Mouse (Mus musculus) ovary, adult 18-20 months (tissue): ENCODE data around the gene Dnaaf1.
A peak's percentile ranks its signal among the peaks of the same experiment; 100 is the strongest.

Source experiments
- DNase-seq: peaks from one replicate; pipeline ENCODE4 v3.0.0; 2022; ENCODE audit warnings: low spot score, mixed read lengths

The Dnaaf1 gene

GRCm38 (mm10) chr8:119571135-119571534 lies 3.9 kb upstream of the Dnaaf1 start:
- no peak for DNase-seq

GRCm38 (mm10) chr8:119572411-119572810 lies 2.6 kb upstream of the Dnaaf1 start:
- no peak for DNase-seq

GRCm38 (mm10) chr8:119575366-119575726 lies 311 bp downstream of the Dnaaf1 start:
- DNase-seq: no peak

- no peak for DNase-seq
Observed at GRCm38 (mm10) chr8:119579096-119579495, 4.1 kb downstream of the Dnaaf1 start.

- DNase-seq: no peak
Observed at GRCm38 (mm10) chr8:119580441-119581161, 5.6 kb downstream of the Dnaaf1 start.

- no peak for DNase-seq
Observed at GRCm38 (mm10) chr8:119585901-119586300, 10.9 kb downstream of the Dnaaf1 start.

GRCm38 (mm10) chr8:119588321-119588720 lies 13.3 kb downstream of the Dnaaf1 start:
- no peak for DNase-seq

- no peak for DNase-seq
Observed at GRCm38 (mm10) chr8:119588844-119589243, 13.8 kb downstream of the Dnaaf1 start.

GRCm38 (mm10) chr8:119590348-119590747 lies 15.3 kb downstream of the Dnaaf1 start:
- DNase-seq: no peak

GRCm38 (mm10) chr8:119591456-119591855 lies 16.4 kb downstream of the Dnaaf1 start:
- no peak for DNase-seq

GRCm38 (mm10) chr8:119603771-119604170 lies 28.7 kb downstream of the Dnaaf1 start:
- DNase-seq: no peak

GRCm38 (mm10) chr8:119604398-119604803 lies 29.4 kb downstream of the Dnaaf1 start:
- no peak for DNase-seq

- peak; percentile 81 for DNase-seq
Observed at GRCm38 (mm10) chr8:119604996-119605395, 30.0 kb downstream of the Dnaaf1 start, which contains the start of gene Taf1c. Gene Taf1c, minus strand, starts transcription at chr8:119605222.

GRCm38 (mm10) chr8:119606224-119606623 lies 31.2 kb downstream of the Dnaaf1 start:
- no peak for DNase-seq

- no peak for DNase-seq
Observed at GRCm38 (mm10) chr8:119612471-119612870, 37.4 kb downstream of the Dnaaf1 start, which contains the start of gene Adad2. Gene Adad2, plus strand, starts transcription at chr8:119612747.

GRCm38 (mm10) chr8:119615096-119615495 lies 40.1 kb downstream of the Dnaaf1 start:
- no peak for DNase-seq

- no peak for DNase-seq
Observed at GRCm38 (mm10) chr8:119616358-119616757, 41.3 kb downstream of the Dnaaf1 start.

- no peak for DNase-seq
Observed at GRCm38 (mm10) chr8:119616811-119617210, 41.8 kb downstream of the Dnaaf1 start.

- DNase-seq: no peak
Observed at GRCm38 (mm10) chr8:119617586-119617985, 42.6 kb downstream of the Dnaaf1 start.

GRCm38 (mm10) chr8:119618887-119619286 lies 43.9 kb downstream of the Dnaaf1 start:
- no peak for DNase-seq

GRCm38 (mm10) chr8:119620116-119620840 lies 45.2 kb downstream of the Dnaaf1 start:
- no peak for DNase-seq

GRCm38 (mm10) chr8:119620848-119621465 lies 45.9 kb downstream of the Dnaaf1 start:
- DNase-seq: no peak

GRCm38 (mm10) chr8:119622555-119622954 lies 47.5 kb downstream of the Dnaaf1 start:
- no peak for DNase-seq
